Mouse (Mus musculus) limb, embryonic 14.5 days (tissue): ENCODE measurements around the gene Moap1. TPM values are rescaled to one million over a fixed set of nuclear protein-coding genes. Genes with fewer than 3 reads are reported as not detected.

Source experiments
- ATAC-seq: fragments of 200-750 bp; cut with Nextera tagmentation; 2 replicates; pipeline ENCODE4 v1.8.0; 2017; ENCODE audit warnings: low read depth, moderate number of reproducible peaks, moderate TSS enrichment; ENCODE audit not compliant: low FRiP score
- DNase-seq: peaks from one replicate; pipeline ENCODE4 v3.0.0-alpha.2; 2015; ENCODE audit warnings: low spot score
- H3K27ac ChIP-seq: fragments of 300-500 bp; sonication (generic); replicated peaks from 2 replicates; pipeline ENCODE4 v1.5.1; 2014; ENCODE audit warnings: low read depth, mild to moderate bottlenecking, low read length, moderate library complexity, mixed read lengths
- H3K27me3 ChIP-seq: fragments of 300-500 bp; sonication (generic); 2 replicates; pipeline ENCODE4 v1.6.1; 2014; ENCODE audit warnings: low read length, mixed read lengths; ENCODE audit not compliant: control insufficient read depth, insufficient read depth
- H3K36me3 ChIP-seq: fragments of 300-500 bp; sonication (generic); 2 replicates; pipeline ENCODE4 v1.6.1; 2014; ENCODE audit warnings: mild to moderate bottlenecking, low read length, moderate library complexity, mixed read lengths; ENCODE audit not compliant: control insufficient read depth, insufficient read depth
- H3K4me1 ChIP-seq: fragments of 300-500 bp; sonication (generic); 2 replicates; pipeline ENCODE4 v1.6.1; 2014; ENCODE audit warnings: antibody characterized with exemption, low read length, mixed read lengths; ENCODE audit not compliant: control insufficient read depth, insufficient read depth
- H3K4me2 ChIP-seq: fragments of 300-500 bp; sonication (generic); replicated peaks from 2 replicates; pipeline ENCODE4 v1.6.1; 2014; ENCODE audit warnings: low read depth, mild to moderate bottlenecking, low read length, moderate library complexity; ENCODE audit not compliant: severe bottlenecking
- H3K4me3 ChIP-seq: fragments of 300-500 bp; sonication (generic); replicated peaks from 2 replicates; pipeline ENCODE4 v1.5.1; 2014; ENCODE audit warnings: low read length
- H3K9ac ChIP-seq: fragments of 300-500 bp; sonication (generic); 2 replicates; pipeline ENCODE4 v1.6.1; 2014; ENCODE audit warnings: mild to moderate bottlenecking, low read depth, low read length, moderate library complexity; ENCODE audit not compliant: severe bottlenecking
- H3K9me3 ChIP-seq: fragments of 300-500 bp; sonication (generic); 2 replicates; pipeline ENCODE4 v1.6.1; 2016; ENCODE audit warnings: low read length; ENCODE audit not compliant: control insufficient read depth
- POLR2A ChIP-seq: fragments of 200-500 bp; IDR thresholded peaks from 2 replicates; pipeline ENCODE4 v1.8.0; 2012; ENCODE audit warnings: inconsistent platforms, mild to moderate bottlenecking, moderate library complexity, borderline replicate concordance; ENCODE audit not compliant: insufficient read depth, insufficient read length; ENCODE audit errors: extremely low read depth
- WGBS: fragments of 180-500 bp; shearing (Covaris S2); extraction: QIAGEN DNeasy Blood & Tissue Kit; methylation state at CpG from one replicate; pipeline ENCODE4 v1.1.7; 2014; 5-methylcytosine and 5-hydroxymethylcytosine counted together
- polyA plus RNA-seq, 2 experiments: library from polyadenylated mRNA; depleted of rRNA in 1 of 2; stranded (reverse) in 1 of 2; unstranded in 1 of 2; fragments of >200 nt; fragmentation: Nextera tagmentation in 1 of 2; extraction: Ambion mirVana in 1 of 2; gene quantifications; 2 replicates each; pipeline versions ENCODE4 v1.2.1 to v1.2.3; 2012 to 2014

The Moap1 gene
- polyA plus RNA-seq, 2 experiments, result 2.2 to 17.6 TPM

DNA sequence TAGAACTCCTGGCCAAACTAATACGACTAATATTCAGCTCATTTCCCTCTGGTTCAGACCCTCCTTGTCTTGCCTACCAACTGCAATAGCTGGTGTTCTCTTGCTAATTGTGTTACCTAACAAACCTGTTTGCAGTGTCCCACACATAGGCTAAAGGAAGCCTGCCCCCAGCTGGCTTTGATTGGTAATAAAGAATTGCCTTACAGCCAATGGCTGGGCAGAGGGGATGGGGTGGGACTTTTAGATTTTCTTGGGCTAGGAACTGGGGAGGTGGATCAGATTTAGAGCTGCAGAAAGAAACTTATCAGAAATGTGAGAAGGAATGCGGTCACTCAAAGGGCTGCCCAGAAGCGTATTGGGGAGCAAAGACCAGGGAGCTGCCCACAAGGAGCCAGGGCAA lies 36.0 kb upstream of the Moap1 start:
- Histone ChIP-seq H3K36me3 (peaks cover 50% of the 10 kb centered on the region), H3K27ac (no peak overlapping the region), H3K9me3 (no peaks in the 10 kb centered on the region), H3K27me3 (no peaks in the 10 kb centered on the region), H3K4me1 (no peaks in the 10 kb centered on the region), H3K4me2 (no peak overlapping the region), H3K4me3 (no peak overlapping the region), H3K9ac (no peak overlapping the region)
- ATAC-seq (no peak), DNase-seq (no peak)
- no peak for TF ChIP-seq POLR2A
- 49% methylated on average over 3 of the region's 3 CpGs for WGBS

DNA sequence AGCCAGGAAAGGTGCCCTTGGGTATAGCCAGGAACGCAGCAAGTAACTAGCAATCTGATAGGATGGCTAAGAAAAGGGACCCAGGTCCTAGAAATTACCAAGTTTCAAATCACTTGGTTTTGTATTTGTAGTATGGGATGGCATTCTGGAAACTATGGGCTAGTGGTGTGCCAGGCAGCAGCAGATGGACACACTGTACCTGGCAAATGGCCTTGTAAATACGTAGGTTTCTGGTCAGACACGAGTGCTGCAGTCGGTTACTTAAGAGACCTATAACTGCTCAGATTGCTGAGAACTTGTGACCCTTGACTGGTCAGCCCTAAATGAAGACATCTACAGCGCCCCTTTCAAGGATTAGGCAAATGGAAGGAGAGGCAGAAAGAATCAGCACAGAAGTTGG lies 34.7 kb upstream of the Moap1 start:
- Histone ChIP-seq H3K36me3 (peaks cover 55% of the 10 kb centered on the region), H3K4me2 (no peak overlapping the region), H3K4me3 (no peak overlapping the region), H3K9me3 (no peaks in the 10 kb centered on the region), H3K27me3 (no peaks in the 10 kb centered on the region), H3K27ac (no peak overlapping the region), H3K4me1 (no peaks in the 10 kb centered on the region), H3K9ac (no peak overlapping the region)
- WGBS, result 86% methylated on average over 5 of the region's 5 CpGs
- no peak for TF ChIP-seq POLR2A
- DNase-seq, result no peak
- no peak for ATAC-seq

DNA sequence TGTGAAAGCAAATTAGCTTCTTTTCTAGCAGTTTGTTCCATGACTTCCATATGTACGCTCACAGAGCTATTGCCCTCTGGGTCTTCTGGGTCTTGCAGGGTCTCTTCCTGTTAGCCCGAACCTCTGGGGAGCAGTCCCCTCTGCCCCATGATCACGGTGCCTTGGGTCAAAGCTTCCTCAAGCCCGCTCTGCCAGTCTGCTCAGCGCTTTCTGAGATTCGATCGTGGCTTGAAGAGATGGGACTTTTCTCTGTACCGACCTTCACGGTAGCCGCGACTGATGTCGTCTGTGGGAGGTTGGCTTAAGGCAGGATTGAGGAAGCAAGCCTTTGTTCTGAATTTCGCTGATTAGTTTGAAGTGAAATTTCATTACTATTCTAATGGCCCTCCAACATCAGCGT lies 32.6 kb upstream of the Moap1 start:
- no peak for TF ChIP-seq POLR2A
- ATAC-seq, result no peak

DNA sequence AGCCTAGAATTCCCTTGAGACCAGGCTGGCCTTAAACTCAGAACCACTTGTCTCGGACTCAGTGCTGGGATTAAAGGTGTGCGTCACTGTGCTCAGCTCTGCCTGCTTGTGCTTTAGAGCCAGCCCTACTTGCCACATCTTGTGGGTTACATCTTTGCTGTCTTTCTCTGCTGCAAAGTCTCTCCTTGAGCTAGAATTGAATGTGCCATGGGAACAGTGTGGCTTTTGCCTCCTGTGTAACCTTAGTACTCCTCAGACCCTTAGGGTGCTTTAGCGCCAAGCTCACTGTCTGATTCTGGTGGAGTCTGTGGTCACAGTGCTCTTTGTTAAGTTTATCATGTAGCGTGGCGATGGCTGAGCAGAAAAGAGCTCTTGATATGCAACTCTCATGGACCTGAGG lies 29.2 kb upstream of the Moap1 start:
- Histone ChIP-seq H3K27ac (no peak overlapping the region), H3K4me1 (no peaks in the 10 kb centered on the region), H3K4me3 (no peak overlapping the region), H3K36me3 (peaks cover 95% of the 10 kb centered on the region), H3K9me3 (no peaks in the 10 kb centered on the region), H3K27me3 (no peaks in the 10 kb centered on the region), H3K4me2 (no peak overlapping the region), H3K9ac (no peak overlapping the region)
- ATAC-seq (no peak), DNase-seq (no peak)
- no peak for TF ChIP-seq POLR2A
- WGBS, result 90% methylated on average over 5 of the region's 5 CpGs

More for the DNA sequence above, 32.6 kb upstream of the Moap1 start:
- H3K9me3 ChIP-seq, result no peaks in the 10 kb centered on the region
- no peaks in the 10 kb centered on the region for H3K4me1 ChIP-seq
- H3K9ac ChIP-seq, result no peak overlapping the region
- no peaks in the 10 kb centered on the region for H3K27me3 ChIP-seq
- WGBS, result 93% methylated on average over 14 of the region's 14 CpGs
- no peak overlapping the region for H3K4me2 ChIP-seq
- H3K36me3 ChIP-seq, result peaks cover 71% of the 10 kb centered on the region
- no peak for DNase-seq
- H3K4me3 ChIP-seq, result no peak overlapping the region
- no peak overlapping the region for H3K27ac ChIP-seq

DNA sequence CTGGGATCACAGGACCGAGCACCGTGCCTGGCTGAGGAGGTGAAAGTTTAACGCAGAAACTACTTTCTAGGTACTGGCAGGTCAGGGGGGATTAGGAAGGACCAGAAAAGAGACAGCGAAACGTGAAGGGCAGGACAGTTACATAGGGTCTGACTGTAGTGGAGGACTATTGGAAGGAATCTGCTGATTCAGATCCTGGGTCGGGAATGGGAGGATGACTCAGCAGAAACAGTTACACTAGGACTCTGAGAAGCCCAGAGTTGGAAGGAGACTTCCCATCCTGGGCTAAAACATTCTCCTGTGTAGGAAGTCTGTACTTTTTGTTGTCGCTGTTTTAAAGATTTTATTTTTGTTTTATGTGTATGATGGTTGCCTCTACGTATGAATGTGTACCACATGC lies 28.1 kb upstream of the Moap1 start:
- no peak overlapping the region for H3K4me3 ChIP-seq
- H3K9ac ChIP-seq, result no peak overlapping the region
- peaks cover 95% of the 10 kb centered on the region for H3K36me3 ChIP-seq
- H3K27me3 ChIP-seq, result no peaks in the 10 kb centered on the region
- 94% methylated on average over 8 of the region's 8 CpGs for WGBS
- no peaks in the 10 kb centered on the region for H3K4me1 ChIP-seq
- no peak overlapping the region for H3K27ac ChIP-seq
- no peak overlapping the region for H3K4me2 ChIP-seq
- no peak for TF ChIP-seq POLR2A
- ATAC-seq (no peak), DNase-seq (no peak)
- no peaks in the 10 kb centered on the region for H3K9me3 ChIP-seq

DNA sequence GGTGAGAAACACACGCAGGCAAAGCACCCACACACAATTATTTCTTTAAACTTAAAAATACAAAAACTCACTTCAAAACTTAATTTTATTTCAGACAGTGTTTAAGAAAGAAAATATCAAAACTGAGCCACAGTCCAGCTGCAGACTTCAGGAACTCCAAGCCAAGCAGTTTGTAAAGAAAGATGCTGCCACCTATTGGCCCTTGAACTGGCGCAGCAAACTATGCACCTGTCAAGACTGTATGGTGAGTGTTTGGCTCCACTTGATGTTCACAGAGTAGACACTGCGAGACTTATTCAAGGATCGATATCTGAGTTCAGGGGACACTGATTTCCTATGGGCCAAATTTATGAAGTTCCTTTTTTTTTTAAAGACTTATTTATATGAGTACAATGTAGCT lies 25.5 kb upstream of the Moap1 start:
- Histone ChIP-seq H3K9ac (no peak overlapping the region), H3K27me3 (no peaks in the 10 kb centered on the region), H3K4me3 (no peak overlapping the region), H3K4me1 (no peaks in the 10 kb centered on the region), H3K9me3 (no peaks in the 10 kb centered on the region), H3K36me3 (peaks cover 92% of the 10 kb centered on the region), H3K4me2 (no peak overlapping the region), H3K27ac (no peak overlapping the region)
- ATAC-seq, result no peak
- WGBS, result 92% methylated on average over 4 of the region's 4 CpGs
- no peak for TF ChIP-seq POLR2A
- DNase-seq, result no peak
